Mouse (Mus musculus): ENCODE results near the gene Gm28230.
A peak's percentile ranks its signal among the peaks of the same experiment; 100 is the strongest.

Gm28230 gene

DNA sequence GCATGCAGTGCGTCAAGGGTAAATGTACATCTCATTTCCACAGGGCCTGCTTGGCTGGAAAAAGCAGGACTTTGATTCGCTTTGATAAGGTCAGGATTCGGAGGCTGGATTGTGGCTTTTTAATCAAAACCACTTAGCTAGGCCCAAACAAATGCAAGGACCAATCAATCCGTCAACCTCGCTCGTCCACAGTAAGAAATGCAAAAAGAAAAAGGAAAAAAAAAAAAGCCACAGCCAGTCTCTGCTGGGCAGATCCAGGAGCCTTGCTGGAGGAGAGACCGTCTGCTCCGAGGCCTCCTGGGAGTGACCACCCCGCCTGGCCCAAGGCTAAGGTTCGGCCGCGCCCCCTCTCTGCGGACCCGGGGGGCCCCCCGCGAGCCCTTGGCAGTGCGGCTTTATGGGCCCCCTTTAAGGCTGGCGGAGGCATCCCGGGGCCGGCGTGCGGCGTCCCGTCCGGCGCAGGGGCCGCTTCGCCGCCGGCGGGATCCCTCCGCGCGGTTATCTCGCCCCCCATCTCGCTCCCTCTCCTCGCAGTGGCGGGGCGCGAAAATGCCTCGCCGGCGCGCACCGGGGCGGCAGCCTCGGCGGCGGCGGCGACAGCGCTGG is 22.0 kb upstream of the Gm28230 start, which contains the start of gene Hoxd8:
Gene Hoxd8, plus strand, starts transcription at position 223 of the 606 bp plus-strand sequence.
- no peak for DNase-seq (ENCODE audit: low read depth)

DNA sequence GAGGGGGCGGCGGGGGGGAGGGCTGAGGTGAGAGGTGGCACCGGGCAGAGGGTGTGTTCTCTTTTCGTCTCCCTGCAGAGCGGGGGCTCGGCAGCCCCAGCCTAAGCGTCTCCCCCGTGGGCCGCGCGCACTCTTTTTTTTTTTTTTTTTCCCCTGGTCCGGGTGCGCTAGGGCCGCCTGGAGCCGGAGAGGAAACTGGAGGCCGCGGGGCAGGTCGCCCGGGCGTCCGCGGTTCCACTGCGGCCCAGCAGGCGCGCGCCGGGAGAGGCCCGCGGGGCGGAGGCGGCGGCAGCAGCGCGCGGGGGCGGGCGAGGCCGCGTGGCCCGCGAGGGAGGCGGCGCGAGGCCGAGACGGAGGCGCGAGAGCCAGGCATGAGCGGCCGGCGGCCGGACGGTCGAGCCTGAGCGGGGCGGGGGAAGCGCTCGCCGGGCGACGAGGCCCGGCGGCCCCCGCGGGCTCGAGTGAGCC is 21.5 kb upstream of the Gm28230 start:
- DNase-seq (ENCODE audit: low read depth), result no peak

DNA sequence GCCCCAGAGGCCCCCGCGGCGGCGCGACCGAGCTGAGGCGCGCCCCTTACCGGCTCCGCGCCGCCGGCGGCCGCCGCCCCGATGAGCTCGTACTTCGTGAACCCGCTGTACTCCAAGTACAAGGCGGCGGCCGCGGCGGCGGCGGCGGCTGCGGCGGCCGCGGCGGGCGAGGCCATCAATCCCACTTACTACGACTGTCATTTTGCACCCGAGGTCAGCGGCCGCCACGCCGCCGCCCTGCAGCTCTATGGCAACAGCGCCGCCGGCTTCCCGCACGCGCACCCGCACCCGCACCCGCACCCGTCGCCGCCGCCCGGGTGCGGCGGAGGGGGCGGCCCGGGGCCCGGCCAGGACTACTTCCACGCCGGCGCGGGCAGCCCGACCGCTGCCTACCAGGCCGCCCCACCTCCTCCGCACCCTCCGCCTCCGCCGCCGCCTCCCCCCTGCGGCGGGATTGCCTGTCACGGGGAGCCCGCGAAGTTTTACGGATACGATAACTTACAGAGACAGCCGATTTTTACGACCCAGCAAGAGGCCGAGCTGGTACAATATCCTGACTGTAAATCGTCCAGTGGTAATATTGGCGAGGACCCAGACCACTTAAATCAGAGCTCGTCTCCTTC is 20.9 kb upstream of the Gm28230 start:
- no peak for DNase-seq (ENCODE audit: low read depth)

DNA sequence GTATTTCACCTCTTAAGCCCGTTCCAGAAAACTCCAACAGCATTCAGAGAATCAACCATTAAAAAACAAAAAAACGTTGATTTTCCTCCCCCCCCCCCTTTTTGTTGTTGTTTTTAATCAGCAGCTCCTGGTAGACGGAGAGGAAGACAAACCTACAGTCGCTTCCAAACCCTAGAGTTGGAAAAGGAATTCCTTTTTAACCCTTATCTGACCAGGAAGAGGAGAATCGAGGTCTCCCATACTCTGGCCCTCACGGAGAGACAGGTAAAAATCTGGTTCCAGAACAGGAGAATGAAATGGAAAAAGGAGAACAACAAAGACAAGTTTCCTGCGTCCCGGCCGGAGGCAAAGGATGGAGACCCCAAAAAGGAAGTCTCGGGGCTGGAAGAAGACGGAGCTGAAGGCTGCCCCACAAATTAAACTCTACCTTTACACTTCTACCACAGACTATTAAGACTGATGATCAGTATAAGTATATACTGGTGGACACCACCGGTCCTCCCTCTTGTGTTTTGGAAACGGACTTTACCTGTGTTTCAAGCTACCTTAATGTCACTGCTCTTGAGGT is 20.1 kb upstream of the Gm28230 start:
- DNase-seq (ENCODE audit: low read depth), result no peak

DNA sequence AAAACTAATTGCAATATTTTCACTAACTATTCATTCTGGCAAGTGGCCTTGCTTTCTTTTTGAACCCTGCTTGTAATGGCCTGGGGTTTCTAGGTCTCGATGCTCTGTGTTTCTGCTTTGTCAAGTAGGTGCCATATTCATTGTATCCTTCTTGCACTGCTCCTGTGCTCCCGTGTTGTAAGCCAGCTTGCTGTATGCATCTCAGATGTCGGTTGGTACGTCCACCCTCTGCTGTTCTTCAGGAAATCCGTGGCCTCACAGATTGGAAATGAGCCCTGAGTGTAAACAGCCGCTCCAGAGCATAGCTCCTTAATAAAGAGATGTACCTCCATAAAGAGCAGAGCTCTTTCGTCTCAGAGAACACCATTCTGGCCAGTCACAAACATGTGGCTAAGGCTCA is 18.9 kb upstream of the Gm28230 start:
- no peak for DNase-seq (ENCODE audit: low read depth)

DNA sequence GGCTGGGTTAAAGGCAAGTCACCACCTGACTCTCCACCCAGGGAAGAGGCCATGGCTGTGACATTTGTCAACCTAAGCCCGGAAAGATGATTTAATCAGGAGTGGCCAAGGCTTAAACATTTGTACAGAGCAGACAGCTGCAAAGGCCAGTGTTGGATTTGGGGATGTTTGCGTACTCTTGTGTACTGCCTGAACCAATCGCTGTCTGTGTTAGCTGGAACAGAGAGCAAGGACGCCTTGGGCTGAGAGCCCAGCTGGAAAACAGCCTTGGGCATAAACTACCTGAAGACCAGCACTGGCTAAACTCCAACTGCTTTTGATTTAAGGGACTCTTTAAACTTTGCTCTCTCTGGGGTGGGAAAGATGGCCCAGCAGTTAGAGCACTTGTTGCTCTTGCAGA is 17.9 kb upstream of the Gm28230 start:
- no peak for DNase-seq (ENCODE audit: low read depth)

DNA sequence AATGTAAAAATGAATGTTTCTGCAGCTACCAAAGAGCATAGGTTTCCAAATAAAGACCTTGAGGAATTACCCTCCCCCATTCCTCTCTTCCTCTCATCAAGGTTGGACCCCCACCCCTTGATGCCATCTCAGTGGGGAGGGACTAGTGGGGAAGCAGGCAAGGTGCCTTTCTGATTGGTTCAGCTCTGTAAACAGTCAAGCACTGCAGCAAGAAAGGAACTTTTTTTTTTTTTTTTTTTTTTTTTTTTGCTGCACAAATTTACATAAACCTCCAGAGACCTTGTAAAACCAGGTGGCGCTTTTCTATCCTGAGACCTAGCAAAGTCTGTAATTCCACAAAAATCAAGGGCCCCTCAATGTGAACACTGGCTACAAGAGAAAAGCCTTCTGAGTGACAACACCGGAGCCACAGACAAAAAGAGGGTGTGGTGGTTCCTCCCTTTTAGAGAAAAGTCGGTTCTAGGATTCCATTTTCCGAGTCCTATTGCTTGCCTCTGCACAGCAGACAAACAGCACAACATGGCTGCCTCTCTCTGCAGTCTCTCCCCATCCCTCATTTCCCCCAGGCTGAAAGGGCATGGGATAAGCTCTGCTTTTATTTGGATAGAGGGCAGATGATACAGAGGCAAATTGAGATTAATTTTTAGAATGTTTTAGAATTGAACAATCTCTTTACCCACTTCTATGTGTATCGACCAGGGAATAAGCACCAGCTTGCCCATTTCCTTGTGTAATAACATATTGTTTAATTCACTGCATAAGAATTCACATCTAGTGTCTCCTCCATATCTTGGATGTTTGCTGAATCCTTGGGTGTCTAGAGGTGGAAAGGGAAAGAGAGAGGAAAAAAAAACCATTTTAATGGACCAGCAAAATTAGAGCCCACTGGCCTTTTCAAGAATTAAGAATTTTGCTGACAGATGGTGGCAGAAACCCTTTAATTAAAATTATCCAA is 16.8 kb upstream of the Gm28230 start:
- DNase-seq (ENCODE audit: low read depth), result no peak

DNA sequence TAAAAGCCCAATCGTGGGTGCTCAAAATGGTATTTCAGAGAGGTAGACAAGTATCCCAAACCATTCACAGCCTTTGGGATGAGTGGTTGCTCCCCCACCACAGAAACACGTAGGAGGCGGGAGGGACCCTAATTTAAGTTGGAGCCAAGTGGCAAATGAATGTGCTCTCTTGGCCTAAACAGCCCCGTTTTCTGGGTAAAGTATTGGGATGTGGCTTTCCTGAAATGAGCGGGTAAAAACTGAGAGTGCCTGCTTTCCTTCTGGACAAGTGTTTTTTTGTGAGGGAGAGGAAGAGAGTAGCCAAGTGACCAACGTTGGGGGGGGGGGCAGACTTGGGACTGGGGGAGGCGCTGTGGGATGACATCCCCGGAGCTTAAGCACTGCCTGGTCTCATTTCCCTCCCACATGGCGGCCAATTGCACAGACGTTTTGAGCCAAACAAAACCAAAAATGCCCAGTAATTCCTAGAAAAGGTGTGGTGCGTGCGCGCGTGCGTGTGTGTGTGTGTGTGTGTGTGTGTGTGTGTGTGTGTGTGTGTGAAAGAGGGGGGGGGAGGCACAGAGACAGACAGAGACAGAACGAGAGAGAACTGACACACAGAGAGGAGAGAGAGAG is 15.5 kb upstream of the Gm28230 start:
- DNase-seq (ENCODE audit: low read depth), result no peak

DNA sequence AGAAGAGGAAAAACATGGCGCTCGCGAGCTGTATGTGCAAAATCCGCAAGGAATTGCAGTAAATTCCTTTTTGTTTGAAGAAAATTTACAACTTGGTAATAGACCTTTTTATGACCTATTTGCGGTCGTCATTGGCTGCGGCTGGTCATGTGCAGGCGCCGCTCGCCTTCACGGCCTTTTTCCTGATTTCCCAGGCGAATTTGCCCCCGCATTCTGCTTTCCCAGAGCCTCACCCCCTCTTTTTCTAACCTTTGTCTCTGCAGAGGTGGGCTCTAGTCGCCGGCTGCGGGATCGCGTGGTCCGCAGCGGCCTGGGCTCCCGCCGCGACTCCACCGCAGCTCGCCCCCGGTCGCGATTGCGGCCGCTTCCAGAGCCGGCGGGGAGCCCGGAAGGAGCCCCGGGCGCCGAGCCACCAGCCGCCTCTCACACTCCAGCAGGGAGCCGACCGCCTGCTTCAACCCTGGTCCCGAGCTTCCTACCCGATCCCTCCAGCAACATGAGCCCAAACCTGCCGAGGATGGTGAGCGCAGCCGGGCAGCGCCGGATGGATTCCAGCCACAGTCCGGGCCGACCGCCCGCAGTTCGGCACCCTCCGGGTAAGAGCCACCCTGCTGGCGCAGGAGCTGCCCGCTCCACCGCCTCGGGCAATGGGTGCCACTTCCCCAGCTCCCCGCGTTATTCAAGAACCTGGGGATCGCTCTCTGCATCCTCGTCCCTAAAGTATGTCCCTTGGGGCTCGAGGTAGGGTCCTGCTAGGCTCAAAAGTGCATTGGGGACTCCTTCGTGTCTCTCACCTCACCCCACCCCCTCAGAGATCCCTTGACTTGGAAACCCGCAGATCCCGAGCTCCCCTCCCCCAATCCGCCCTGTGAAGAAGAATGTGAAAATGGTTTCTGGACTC is 14.6 kb upstream of the Gm28230 start, which contains the start of the genes Hoxd3 and Hoxd4:
Gene Hoxd3, plus strand, starts transcription at position 207 of the 901 bp plus-strand sequence.
Gene Hoxd4, plus strand, starts transcription at position 209 of the 901 bp plus-strand sequence.
- no peak for DNase-seq (ENCODE audit: low read depth)

DNA sequence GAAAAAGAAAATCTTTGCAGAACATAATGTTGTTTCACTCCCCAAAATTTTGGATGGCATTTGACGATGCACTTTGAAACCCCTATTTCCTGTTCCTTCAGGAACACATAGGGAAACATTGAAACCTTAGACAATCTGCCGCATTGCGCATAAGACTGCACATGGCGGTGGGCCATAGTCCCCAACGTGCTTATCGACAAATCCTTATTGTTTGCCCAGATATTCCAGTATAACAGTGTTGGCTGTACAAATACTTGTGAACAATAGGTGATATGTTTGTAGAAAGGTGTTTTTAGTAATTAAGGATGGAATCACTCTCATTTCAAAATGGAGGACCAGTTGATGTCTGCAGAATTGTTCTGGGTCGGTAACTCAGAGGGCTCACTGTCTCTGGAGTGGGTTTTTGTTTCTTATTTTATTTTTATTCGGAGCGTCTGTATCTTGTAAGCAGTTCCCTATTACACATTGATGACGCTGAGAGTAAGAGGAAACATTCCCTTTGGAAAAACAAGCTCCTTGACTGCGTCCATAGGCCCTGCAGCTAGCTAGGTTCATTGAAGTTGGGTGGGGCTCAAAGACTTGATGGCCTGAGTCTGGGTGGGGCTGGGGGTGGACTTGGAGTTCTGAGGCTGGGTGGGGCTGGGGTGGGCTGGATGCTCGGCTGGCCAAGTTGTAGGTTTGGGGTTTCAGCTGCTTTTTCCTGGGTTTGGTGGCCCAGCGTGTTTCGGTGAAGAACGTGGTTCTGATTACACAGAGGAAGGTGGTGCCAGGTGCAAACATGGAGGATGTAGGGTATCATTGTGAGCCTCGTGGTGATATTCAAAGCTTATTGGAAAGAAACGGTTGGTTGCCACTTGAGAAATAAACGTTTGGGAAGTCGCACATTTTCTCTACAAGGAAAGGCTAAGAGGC is 13.0 kb upstream of the Gm28230 start:
- DNase-seq (ENCODE audit: low read depth), result no peak

DNA sequence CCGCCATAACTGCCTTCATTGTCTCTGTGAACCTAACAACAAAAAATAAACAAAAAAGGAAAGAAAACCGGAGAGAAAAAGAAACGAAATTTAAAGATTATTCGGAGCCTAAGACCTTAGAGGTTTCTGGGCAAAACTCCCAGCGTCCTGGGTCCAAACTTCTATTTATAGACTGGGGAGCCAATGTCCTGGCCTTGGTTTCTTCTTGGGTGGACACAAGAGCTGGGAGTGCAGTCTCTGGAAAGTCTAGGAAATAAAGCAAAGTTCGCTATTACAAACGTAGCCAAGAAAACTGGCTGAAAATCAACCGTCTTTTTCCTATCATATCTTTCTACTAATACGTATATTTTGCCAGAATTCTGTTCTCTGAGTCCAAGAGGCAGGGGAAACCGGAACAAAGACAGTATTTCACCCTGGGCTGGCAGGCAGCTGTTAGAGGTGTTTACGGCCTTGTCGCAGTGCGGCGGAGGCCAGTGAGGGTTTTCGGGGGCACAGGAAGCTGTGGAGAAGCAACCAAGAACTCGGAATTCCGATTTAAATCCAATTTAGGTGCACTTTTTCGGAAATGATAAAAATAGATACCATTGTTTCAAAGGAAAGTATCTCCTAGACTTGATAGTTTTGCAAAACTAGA is 12.3 kb upstream of the Gm28230 start:
- DNase-seq (ENCODE audit: low read depth), result no peak

DNA sequence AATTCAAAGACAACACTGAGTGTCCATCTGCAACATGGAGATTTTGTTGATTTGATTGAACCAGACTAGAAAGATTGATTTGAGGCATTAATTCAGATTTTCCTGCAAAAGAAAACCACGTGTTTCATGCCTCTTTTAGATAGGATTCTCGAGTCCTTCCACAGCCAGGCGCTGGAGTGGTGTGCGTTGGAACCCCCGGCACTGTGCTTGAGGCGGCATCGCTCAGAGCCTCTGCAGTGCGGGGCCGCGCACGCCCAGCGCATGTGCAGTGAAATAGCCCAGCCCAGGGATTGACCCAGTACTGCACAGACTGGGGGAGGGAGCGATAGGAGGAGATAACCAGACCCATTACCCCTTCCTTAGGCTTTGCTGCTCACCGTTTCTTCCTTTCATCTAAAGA is 11.6 kb upstream of the Gm28230 start:
- DNase-seq (ENCODE audit: low read depth), result no peak

DNA sequence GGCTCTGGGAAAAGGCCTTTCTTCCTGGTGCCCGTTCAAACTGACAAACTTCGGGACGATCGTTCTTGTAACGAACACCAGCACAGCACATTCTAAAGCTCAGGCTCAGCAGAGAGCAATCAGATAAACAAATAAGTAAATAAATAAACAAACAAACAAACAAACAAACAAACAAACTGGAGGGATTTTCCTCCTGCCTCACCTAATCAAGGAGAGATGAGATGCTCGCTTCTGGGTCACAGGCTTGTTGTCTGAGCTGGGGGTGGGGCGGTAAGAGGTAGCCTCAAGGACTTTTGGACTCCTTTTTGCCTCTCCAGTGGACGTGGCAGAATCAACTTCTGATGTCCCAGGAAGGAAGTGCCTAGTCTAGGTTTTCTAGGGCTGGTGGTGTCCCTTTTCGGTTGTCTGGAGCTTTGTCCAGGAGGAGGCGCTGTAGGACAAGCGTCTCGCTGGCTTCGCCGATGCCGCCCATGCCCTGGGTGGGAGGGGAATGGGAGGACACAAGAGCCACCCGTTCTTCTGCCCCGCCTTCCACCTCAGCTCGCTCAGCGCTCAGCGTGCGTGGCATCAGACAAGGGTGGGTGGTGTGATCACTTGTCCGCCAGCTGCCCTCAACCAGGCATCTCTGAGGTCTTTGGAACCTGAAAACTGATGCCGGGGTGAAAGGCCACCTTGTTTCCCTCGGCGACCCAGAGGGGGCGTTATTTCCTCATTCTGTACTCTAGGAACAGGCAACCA is 10.9 kb upstream of the Gm28230 start:
- peak; percentile 63 for DNase-seq (ENCODE audit: low read depth)

DNA sequence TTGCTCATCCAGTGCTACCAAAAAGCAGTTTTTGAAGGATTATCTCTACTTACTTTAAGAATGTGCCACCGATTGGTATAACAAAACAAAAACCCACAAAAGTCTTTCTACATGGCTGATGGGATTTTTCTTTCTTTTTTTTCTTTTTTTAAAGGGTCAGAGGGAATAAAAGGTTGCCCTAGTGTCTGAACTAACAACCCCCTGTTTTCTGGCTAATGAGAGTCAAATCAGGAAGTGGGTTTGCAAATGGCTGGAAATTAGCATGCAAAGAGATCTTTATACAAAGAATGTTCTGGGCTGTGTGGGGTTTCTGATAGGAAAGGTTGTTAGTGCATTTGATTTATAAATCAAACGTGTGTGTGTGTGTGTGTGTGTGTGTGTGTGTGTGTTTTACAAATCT is 6.1 kb upstream of the Gm28230 start:
- no peak for DNase-seq (ENCODE audit: low read depth)

DNA sequence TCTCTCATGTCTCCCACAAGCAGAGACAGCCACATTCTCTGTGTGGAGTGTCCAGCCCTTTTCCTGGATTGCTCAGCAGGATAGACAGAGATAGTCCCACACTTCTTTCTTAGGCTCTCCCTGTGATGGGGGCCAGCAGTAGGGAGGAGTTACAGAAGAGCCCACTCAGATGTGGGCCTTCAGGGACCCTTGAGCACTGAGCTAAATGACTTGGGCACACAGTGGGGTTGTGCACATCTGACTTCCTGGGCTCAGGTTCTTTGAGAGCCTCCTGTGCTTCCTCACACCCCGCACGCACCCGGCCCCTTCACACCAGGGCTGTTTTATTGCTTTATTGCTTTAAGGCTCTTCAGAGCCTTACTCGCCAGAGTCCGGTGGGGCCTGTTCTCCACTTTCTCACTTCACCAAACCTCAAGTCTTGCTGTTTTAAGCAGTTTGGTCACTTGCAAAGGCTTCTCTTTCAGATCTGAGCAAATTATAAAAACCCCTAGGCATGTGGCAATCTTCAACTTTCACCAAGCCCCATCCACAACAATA is 5.5 kb upstream of the Gm28230 start:
- no peak for DNase-seq (ENCODE audit: low read depth)

DNA sequence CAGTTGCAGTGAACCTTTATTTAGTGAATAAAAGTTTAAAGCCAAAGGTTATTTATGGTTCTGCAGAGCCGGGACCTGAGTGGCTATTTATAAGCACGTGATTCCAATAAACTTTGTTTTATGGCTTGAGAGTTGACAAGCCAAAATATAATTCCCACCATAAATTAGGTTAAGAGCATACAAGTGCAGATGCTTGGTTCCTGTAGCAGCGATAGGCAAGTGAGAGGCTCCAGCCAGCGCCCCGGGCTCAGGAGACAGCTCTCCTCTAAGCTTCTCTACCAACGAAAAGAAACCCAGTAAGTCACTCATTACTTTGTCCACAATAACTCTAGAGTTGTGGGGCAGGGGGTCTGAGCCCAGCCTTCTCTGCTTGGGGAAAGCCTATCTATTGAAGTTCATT is 4.6 kb upstream of the Gm28230 start:
- DNase-seq (ENCODE audit: low read depth), result no peak

DNA sequence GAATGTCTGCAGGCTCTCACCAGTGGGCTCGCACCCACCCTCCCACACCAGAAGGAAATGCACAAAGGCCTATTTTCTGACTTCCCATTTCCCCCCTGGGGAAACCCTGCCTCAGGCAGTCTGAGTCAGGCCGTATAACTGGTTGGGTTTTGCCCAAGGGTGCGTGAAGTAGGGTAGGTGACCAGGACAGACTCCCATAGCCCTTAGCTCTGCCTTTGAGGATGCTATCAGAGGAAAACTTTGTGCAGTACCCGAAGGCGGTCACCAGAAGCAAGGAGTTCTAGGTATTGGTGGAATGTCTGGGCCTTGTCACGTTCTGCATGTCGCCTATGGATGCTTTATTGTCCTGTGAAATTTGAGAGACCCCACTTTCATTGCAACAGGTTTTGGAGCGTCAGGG is 3.6 kb upstream of the Gm28230 start:
- no peak for DNase-seq (ENCODE audit: low read depth)
